In genomic region chr19:57189427-57189826, GRCm38 (mm10) we compare ENCODE assay signal across 18 mouse cellular contexts.
DNase-seq lines count a peak whose midpoint lies in the region; ATAC-seq and TF ChIP-seq lines count a peak whose summit lies in the region.
"Had no signal": no experiment of that assay in that cellular context is flagged by ENCODE, and none has a peak within 500 bp of the region (broad histone marks: within the 10 kb centered on the region; RNA-seq: fewer than 3 reads in every experiment).

No protein-coding gene starts in this region.

- peak; percentile 92 for DNase-seq in heart, adult 11 months
- no peak for DNase-seq in heart, adult 18-20 months
- peak; percentile 75 for DNase-seq in kidney, adult 2 months
- peak; percentile 68 to 69 for DNase-seq in kidney, postnatal 36 days
- DNase-seq in forebrain, embryonic 10.5 days (ENCODE audit: extremely low spot score, low spot score), result no peak
- DNase-seq: adrenal gland, postnatal 14 days; cerebellum, postnatal 10 days; embryo, embryonic 11 days; forebrain, postnatal 0 days; gastrocnemius, postnatal 14 days; layer of hippocampus, adult 9-11 months had no signal

- H3K79me2 ChIP-seq in C2C12 (ENCODE audit: control insufficient read depth, insufficient read depth), result peaks cover 59% of the 10 kb centered on the region

- WGBS in kidney, adult 2 months, result 43% methylated on average over 5 of the region's 5 CpGs
- 80% methylated on average over 5 of the region's 5 CpGs for WGBS in forebrain, embryonic 10.5 days

- no peak for TF ChIP-seq POLR2A in kidney, adult 2 months (IDR thresholded peaks at IDR 0.05; ENCODE audit: low read depth, low read length)

- peak overlapping the region; percentile 81 for H3K27ac ChIP-seq in kidney, adult 2 months (ENCODE audit: insufficient read depth, low read depth, low read length)
- no peak overlapping the region for H3K27ac ChIP-seq in forebrain, embryonic 10.5 days
- H3K27ac ChIP-seq: heart, embryonic 13.5 days; hindbrain, embryonic 10.5 days; lung, embryonic 15.5 days had no signal

- TF ChIP-seq CTCF in C2C12 (IDR thresholded peaks at IDR 0.05; ENCODE audit: control insufficient read depth, insufficient read depth, insufficient read length), result no peak
- no peak for TF ChIP-seq CTCF in kidney, adult 2 months (conservative IDR thresholded peaks at IDR 0.05; ENCODE audit: insufficient read depth, insufficient read length, low read depth, low read length)

- no peak overlapping the region for H3K4me3 ChIP-seq in C2C12 (ENCODE audit: insufficient read depth, poor library complexity, severe bottlenecking)
- H3K4me3 ChIP-seq in kidney, adult 2 months (ENCODE audit: insufficient read depth, low read depth, low read length), result no peak overlapping the region
- no peak overlapping the region for H3K4me3 ChIP-seq in forebrain, embryonic 10.5 days
- H3K4me3 ChIP-seq: heart, embryonic 13.5 days; hindbrain, embryonic 10.5 days; lung, embryonic 15.5 days had no signal

- no peaks in the 10 kb centered on the region for H3K27me3 ChIP-seq in C2C12 (ENCODE audit: control insufficient read depth, insufficient read depth, insufficient read length)
- no peaks in the 10 kb centered on the region for H3K27me3 ChIP-seq in kidney, adult 2 months (replicated peaks; ENCODE audit: control insufficient read depth, insufficient read depth, low read length)
- H3K27me3 ChIP-seq in forebrain, embryonic 10.5 days (ENCODE audit: poor library complexity, severe bottlenecking), result peaks cover under 1% of the 10 kb centered on the region; the same call in 1 of the 2 replicates
- H3K27me3 ChIP-seq: heart, embryonic 13.5 days; lung, embryonic 15.5 days had no signal

- no peaks in the 10 kb centered on the region for H3K9me3 ChIP-seq in forebrain, embryonic 10.5 days
- H3K9me3 ChIP-seq: heart, embryonic 13.5 days; hindbrain, embryonic 10.5 days; lung, embryonic 15.5 days had no signal

- no peak for ATAC-seq in frontal cortex, adult (ENCODE audit: low TSS enrichment)
- ATAC-seq: forebrain, postnatal 0 days; inflammation-experienced regulatory T-cells, adult 6 months; midbrain, embryonic 16.5 days had no signal

- H3K4me1 ChIP-seq in kidney, adult 2 months (ENCODE audit: control insufficient read depth, insufficient read depth, low read length), result peaks cover 26% of the 10 kb centered on the region
- H3K4me1 ChIP-seq in forebrain, embryonic 10.5 days, result no peaks in the 10 kb centered on the region
- H3K4me1 ChIP-seq: hindbrain, embryonic 10.5 days had no signal

- H3K36me3 ChIP-seq in C2C12 (ENCODE audit: control insufficient read depth, insufficient read depth), result no peaks in the 10 kb centered on the region
- H3K36me3 ChIP-seq in kidney, adult 2 months (ENCODE audit: control insufficient read depth, insufficient read depth, low read length), result no peaks in the 10 kb centered on the region
- H3K36me3 ChIP-seq in forebrain, embryonic 10.5 days (replicated peaks), result no peaks in the 10 kb centered on the region
- H3K36me3 ChIP-seq: hindbrain, embryonic 10.5 days; lung, embryonic 15.5 days had no signal

- H3K79me3 ChIP-seq in C2C12 (ENCODE audit: low read depth), result peaks cover 15% of the 10 kb centered on the region

- H3ac ChIP-seq in C2C12 (ENCODE audit: control insufficient read depth, insufficient read length, low read depth), result no peak overlapping the region

TF ChIP-seq in C2C12, 6 proteins besides CTCF, POLR2A, EP300 and RAD21:
- TF ChIP-seq CEBPB (IDR thresholded peaks at IDR 0.05; ENCODE audit: low read depth), result no peak
- peak; percentile 24 for TF ChIP-seq MAX (IDR thresholded peaks at IDR 0.05)
- TF ChIP-seq USF1 (IDR thresholded peaks at IDR 0.05; ENCODE audit: low read depth), result no peak
- TF ChIP-seq FOSL1 (IDR thresholded peaks at IDR 0.05; ENCODE audit: insufficient read depth, low read length, poor library complexity, severe bottlenecking), result no peak

Comparison
In these comparisons a context has a peak if more than half of its experiments do, and no peak if none do; other contexts are left out.
1. DNase-seq: peak in heart, adult 11 months (single experiment), kidney, adult 2 months (single experiment) and kidney, postnatal 36 days (2 of 2); none in heart, adult 18-20 months (0 of 2) and forebrain, embryonic 10.5 days (single experiment).